Mouse (Mus musculus): ENCODE measurements at regions not wholly inside any gene's neighbourhood (a gene's known extent, or its start where the extent isn't known, plus 50 kb on each side); places are given as distances from the start of the nearest gene placed in this dataset.
"Not testable (repeated sequence)": the region's sequence is repeated elsewhere in the genome, so short reads cannot be mapped to it uniquely, and the experiment has no call there.

DNA sequence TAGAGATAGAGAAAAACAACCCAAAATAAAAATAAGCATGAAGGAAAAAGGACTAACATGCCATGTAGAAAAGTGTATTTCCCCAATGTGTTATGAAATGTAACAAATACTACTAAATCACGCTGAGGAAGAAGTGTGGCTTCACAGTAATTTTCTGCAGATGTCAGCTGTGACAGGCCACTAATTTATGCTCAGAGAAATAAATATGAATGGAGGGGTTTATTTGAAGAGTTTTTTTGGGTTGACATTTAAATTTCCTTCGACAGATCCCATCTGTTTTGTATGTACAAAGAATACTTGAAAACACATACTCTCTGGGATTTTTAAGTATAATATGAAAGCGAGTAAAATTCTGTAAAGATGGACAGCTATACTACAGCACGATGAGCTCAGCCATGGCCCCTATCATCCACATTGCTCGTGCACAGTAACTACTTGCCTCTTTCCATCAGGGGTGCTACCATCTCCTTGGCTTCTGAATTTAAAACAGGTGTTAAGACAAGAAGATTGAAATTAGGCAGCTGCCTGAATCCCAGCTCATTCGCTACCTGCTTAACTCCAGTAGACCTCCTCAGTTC is 605.1 kb downstream of the Gm4340 start:
- in situ Hi-C loops (cut with MboI, MseI): no loop called here

GRCm38 (mm10) chr10:104804849-104805248 is 611.0 kb downstream of the Gm4340 start:
- in situ Hi-C loops (cut with MboI, MseI): loop anchor here (5.0 kb wide), 1 partner anchor 107 kb away; no protein-coding TSS in a partner anchor

- in situ Hi-C loops (cut with MboI, MseI): no loop called here
These were observed 624.4 kb downstream of the Gm4340 start for GRCm38 (mm10) chr10:104818252-104818651.

DNA sequence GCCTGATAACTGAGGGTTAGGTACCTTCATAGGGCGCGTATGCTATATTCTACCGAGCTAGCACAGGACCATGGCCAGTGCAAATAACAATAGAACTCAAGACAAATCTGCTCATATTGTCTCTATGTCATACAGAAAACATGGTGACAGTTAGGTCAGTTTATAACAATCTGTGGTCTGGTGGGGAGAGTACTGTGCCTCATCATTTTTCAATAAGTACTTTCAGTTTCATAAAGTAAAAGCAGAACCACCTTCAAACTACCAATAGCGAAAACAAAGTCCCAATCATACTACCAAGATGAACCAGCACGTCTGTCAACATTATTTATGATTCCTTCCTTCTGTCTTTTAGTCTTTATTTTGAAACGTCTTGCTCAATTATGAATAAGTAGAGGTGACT is 658.0 kb downstream of the Gm4340 start:
- in situ Hi-C loops (cut with MboI, MseI): no loop called here

GRCm38 (mm10) chr10:104853111-104853510 is 659.3 kb downstream of the Gm4340 start:
- in situ Hi-C loops (cut with MboI, MseI): no loop called here

GRCm38 (mm10) chr10:104878246-104878645 is 684.4 kb downstream of the Gm4340 start:
- in situ Hi-C loops (cut with MboI, MseI): no loop called here

- in situ Hi-C loops (cut with MboI, MseI): loop anchor here (5.0 kb wide), 1 partner anchor 107 kb away; no protein-coding TSS in a partner anchor
These were observed 660.0 kb downstream of the Tmtc2 start for GRCm38 (mm10) chr10:104914201-104914600.

- in situ Hi-C loops (cut with MboI, MseI): no loop called here
These were observed 658.7 kb downstream of the Tmtc2 start for GRCm38 (mm10) chr10:104915521-104915920.

- in situ Hi-C loops (cut with MboI, MseI): no loop called here
These were observed 637.6 kb downstream of the Tmtc2 start for GRCm38 (mm10) chr10:104936660-104937059.

GRCm38 (mm10) chr10:104946372-104946771 is 627.9 kb downstream of the Tmtc2 start:
- in situ Hi-C loops (cut with MboI, MseI): no loop called here

GRCm38 (mm10) chr10:104948821-104949220 is 625.4 kb downstream of the Tmtc2 start:
- in situ Hi-C loops (cut with MboI, MseI): not testable (repeated sequence)

- in situ Hi-C loops (cut with MboI, MseI): no loop called here
These were observed 605.8 kb downstream of the Tmtc2 start for GRCm38 (mm10) chr10:104968381-104968908.

Data from T-helper 2 cell (primary cell).